Mouse (Mus musculus) MEL (cell line): Measurements from ENCODE around the gene Cope.

ENCODE experiments used
- CTCF ChIP-seq, 3 experiments: IDR thresholded peaks in 2 of 3; conservative IDR thresholded peaks in 1 of 3; 2 replicates each; pipeline ENCODE4 v1.5.1; 2011 to 2012; ENCODE audit warnings: low read length in 3 of 3, low read depth in 2 of 3, mild to moderate bottlenecking in 2 of 3, improper control_type of control experiment in 1 of 3, inconsistent platforms in 1 of 3, mixed read lengths in 1 of 3, moderate library complexity in 1 of 3; ENCODE audit not compliant: control insufficient read depth in 1 of 3, insufficient read depth in 1 of 3, poor library complexity in 1 of 3, severe bottlenecking in 1 of 3
- EP300 ChIP-seq, 2 experiments: IDR thresholded peaks; 2 replicates each; pipeline ENCODE4 v1.6.1; 2011; ENCODE audit warnings: improper control_type of control experiment in 2 of 2, low read length in 2 of 2, low read depth in 1 of 2, mild to moderate bottlenecking in 1 of 2
- POLR2AphosphoS2 ChIP-seq: IDR thresholded peaks from 2 replicates; pipeline ENCODE4 v1.6.1; 2011; ENCODE audit warnings: low read length, improper control_type of control experiment
- RCOR1 ChIP-seq: IDR thresholded peaks from 2 replicates; pipeline ENCODE4 v1.6.1; 2012; ENCODE audit warnings: low read depth, mild to moderate bottlenecking, inconsistent platforms, low read length, improper control_type of control experiment
- UBTF ChIP-seq: IDR thresholded peaks from 2 replicates; pipeline ENCODE4 v1.6.1; 2012; ENCODE audit warnings: low read depth, mild to moderate bottlenecking, inconsistent platforms, low read length, improper control_type of control experiment, moderate library complexity, borderline replicate concordance; ENCODE audit not compliant: insufficient read depth
- ZMIZ1 ChIP-seq: IDR thresholded peaks from 2 replicates; pipeline ENCODE4 v1.6.1; 2012; ENCODE audit warnings: low read depth, mild to moderate bottlenecking, inconsistent platforms, low read length, improper control_type of control experiment, moderate library complexity

DNA sequence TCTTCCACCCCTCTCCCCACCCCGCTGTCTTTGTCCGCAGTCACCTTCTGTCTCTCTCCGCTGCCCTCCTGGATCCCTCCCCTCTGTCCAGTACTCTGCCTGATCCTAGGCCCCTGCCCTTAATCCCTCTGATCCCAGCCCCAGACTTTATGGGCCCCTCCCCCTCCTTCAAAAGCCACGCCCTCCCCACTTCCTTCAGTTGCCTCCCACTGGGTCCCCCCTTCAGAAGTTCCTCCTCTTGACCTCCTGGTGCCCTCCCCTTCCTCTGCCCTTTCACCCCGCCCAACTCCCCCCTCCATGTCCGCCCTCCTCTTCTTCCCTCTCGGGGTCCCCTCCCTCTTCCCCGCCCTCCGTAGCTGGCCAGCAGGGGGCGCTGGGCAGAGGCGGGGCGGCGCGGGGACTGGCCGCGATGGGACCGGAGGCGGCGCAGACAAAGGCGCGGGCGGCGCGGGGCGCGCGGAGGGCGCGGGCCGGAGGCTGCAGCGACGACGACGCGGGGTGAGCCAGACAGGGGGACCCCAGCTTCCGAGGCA, 19.6 kb upstream of the Cope start, which contains the start of gene Homer3:
- TF ChIP-seq EP300 (IDR thresholded peaks at IDR 0.05; ENCODE audit: low read depth in 1 of 2, low read length in 2 of 2) (peak in 1 of 2 experiments; percentile 43; a peak in 2 of 4 replicates), RCOR1 (no peak), ZMIZ1 (0 out of 2 replicates have a peak, but pooled peaks have one; percentile 40), UBTF (peak; percentile 52; the same call in 1 of the 2 replicates), CTCF (IDR thresholded peaks at IDR 0.05 in 2 of 3, conservative IDR thresholded peaks at IDR 0.05 in 1 of 3; ENCODE audit: control insufficient read depth in 1 of 3, insufficient read depth in 1 of 3, low read depth in 2 of 3, low read length in 3 of 3, poor library complexity in 1 of 3, severe bottlenecking in 1 of 3) (peak in 2 of 3 experiments; percentile 81 to 99; a peak in 5 of 6 replicates), POLR2AphosphoS2 (no peak)
